Mouse (Mus musculus) hindbrain, embryonic 14.5 days (tissue): ENCODE measurements around the gene Fxyd1. TPM values are rescaled to one million over a fixed set of nuclear protein-coding genes. Genes with fewer than 3 reads are reported as not detected.

Experiments
- ATAC-seq: fragments of 200-750 bp; cut with Nextera tagmentation; 2 replicates; pipeline ENCODE4 v1.8.0; 2017; ENCODE audit warnings: moderate number of reproducible peaks, mild to moderate bottlenecking, moderate TSS enrichment, moderate library complexity; ENCODE audit not compliant: low FRiP score
- DNase-seq: peaks from one replicate; pipeline ENCODE4 v3.0.0-alpha.2; 2015; ENCODE audit warnings: low spot score
- H3K27ac ChIP-seq: fragments of 300-500 bp; sonication (generic); 2 replicates; pipeline ENCODE4 v1.5.1; 2014; ENCODE audit warnings: mild to moderate bottlenecking, moderate library complexity
- H3K27me3 ChIP-seq: fragments of 300-500 bp; sonication (generic); 2 replicates; pipeline ENCODE4 v1.6.1; 2014; ENCODE audit warnings: mild to moderate bottlenecking, low read length, mixed read lengths; ENCODE audit not compliant: control insufficient read depth, insufficient read depth
- H3K36me3 ChIP-seq: fragments of 300-500 bp; sonication (generic); replicated peaks from 2 replicates; pipeline ENCODE4 v1.6.1; 2014; ENCODE audit not compliant: control insufficient read depth, insufficient read depth
- H3K4me1 ChIP-seq: fragments of 300-500 bp; sonication (generic); replicated peaks from 2 replicates; pipeline ENCODE4 v1.6.1; 2014; ENCODE audit warnings: antibody characterized with exemption, low read length, mixed read lengths; ENCODE audit not compliant: control insufficient read depth, insufficient read depth
- H3K4me2 ChIP-seq: fragments of 300-500 bp; sonication (generic); replicated peaks from 2 replicates; pipeline ENCODE4 v1.6.1; 2014; ENCODE audit warnings: mild to moderate bottlenecking, moderate library complexity
- H3K4me3 ChIP-seq: fragments of 300-500 bp; sonication (generic); replicated peaks from 2 replicates; pipeline ENCODE4 v1.5.1; 2014; ENCODE audit warnings: mild to moderate bottlenecking, low read length
- H3K9ac ChIP-seq: fragments of 300-500 bp; sonication (generic); 2 replicates; pipeline ENCODE4 v1.6.1; 2014
- H3K9me3 ChIP-seq: fragments of 300-500 bp; sonication (generic); 2 replicates; pipeline ENCODE4 v1.6.1; 2016; ENCODE audit warnings: low read length; ENCODE audit not compliant: control insufficient read depth
- WGBS: fragments of 180-500 bp; shearing (Covaris S2); extraction: QIAGEN DNeasy Blood & Tissue Kit; methylation state at CpG from one replicate; pipeline ENCODE4 v1.1.7; 2014; 5-methylcytosine and 5-hydroxymethylcytosine counted together
- microRNA-seq: library from miRNA; unstranded; fragments of <30 nt; microRNA quantifications from one replicate; pipeline ENCODE4, GENCODE M21; 2016
- polyA plus RNA-seq: library from polyadenylated mRNA; unstranded; fragments of >200 nt; fragmentation: Nextera tagmentation; extraction: Ambion mirVana; gene quantifications from 2 replicates; pipeline ENCODE4 v1.2.1, GENCODE M21; 2014

Fxyd1 gene
- polyA plus RNA-seq, 1 experiment from 2014 or later, result 59.0 TPM

DNA sequence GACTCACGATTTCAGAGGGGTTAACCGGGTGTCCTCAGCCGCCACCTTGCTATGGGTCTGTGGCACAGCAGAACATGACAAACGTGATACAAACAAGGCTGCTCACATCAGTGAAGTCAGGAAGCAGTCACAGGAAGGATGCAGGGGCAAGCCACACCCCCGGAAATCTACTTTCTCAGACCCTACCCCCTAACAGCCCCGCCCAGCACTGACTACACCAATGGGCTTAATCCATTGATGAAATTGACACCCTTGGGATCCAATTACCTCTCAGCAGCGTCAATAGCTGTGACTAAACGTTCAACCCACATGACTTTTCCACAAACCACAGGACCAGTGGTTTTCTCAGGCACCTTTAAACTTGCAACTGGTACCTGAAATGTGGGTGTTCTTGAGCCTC, 28.4 kb downstream of the Fxyd1 start:
- whole genome bisulfite sequencing, result 73% methylated on average over 8 of the region's 8 CpGs
- H3K9me3 ChIP-seq, result no peaks in the 10 kb centered on the region
- no peaks in the 10 kb centered on the region for H3K4me1 ChIP-seq
- no peaks in the 10 kb centered on the region for H3K36me3 ChIP-seq
- no peak overlapping the region for H3K27ac ChIP-seq
- no peak overlapping the region for H3K4me2 ChIP-seq
- DNase-seq (no peak), ATAC-seq (no peak)
- H3K27me3 ChIP-seq, result no peaks in the 10 kb centered on the region
- H3K4me3 ChIP-seq, result no peak overlapping the region
- no peak overlapping the region for H3K9ac ChIP-seq

- ATAC-seq, result peak; percentile 21; the same call in 1 of the 2 replicates
- 57% methylated on average over 10 of the region's 10 CpGs for WGBS
These were observed 39.7 kb downstream of the Fxyd1 start for GRCm38 (mm10) chr7:31017104-31017901.

DNA sequence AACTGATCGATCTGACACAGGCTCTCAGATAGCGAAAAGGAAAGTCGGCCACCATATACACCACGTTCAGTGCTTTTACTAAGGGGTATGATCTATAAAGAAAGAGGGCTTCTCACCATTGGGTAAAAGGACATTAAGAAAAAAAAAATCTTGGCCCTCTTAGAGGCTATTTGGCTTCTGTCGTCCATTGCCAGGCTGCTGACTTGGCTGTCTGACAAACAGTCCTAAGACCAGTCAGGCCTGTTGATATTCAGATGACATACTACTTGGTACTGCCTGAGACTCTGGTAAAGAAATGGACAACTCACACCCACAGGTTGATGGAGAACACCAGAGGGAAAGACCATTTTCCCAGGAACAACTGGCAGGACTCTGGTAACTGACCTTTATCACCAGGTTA, 44.0 kb downstream of the Fxyd1 start:
- no peaks in the 10 kb centered on the region for H3K36me3 ChIP-seq
- H3K9me3 ChIP-seq, result no peaks in the 10 kb centered on the region
- H3K4me2 ChIP-seq, result no peak overlapping the region
- no peak overlapping the region for H3K27ac ChIP-seq
- H3K9ac ChIP-seq, result no peak overlapping the region
- 74% methylated on average over 5 of the region's 5 CpGs for WGBS
- no peak for ATAC-seq
- no peaks in the 10 kb centered on the region for H3K27me3 ChIP-seq
- H3K4me3 ChIP-seq, result no peak overlapping the region
- no peaks in the 10 kb centered on the region for H3K4me1 ChIP-seq
- DNase-seq, result no peak

More at GRCm38 (mm10) chr7:31017104-31017901, 39.7 kb downstream of the Fxyd1 start:
- no peak overlapping the region for H3K27ac ChIP-seq
- no peaks in the 10 kb centered on the region for H3K4me1 ChIP-seq
- no peak overlapping the region for H3K4me3 ChIP-seq
- H3K27me3 ChIP-seq, result no peaks in the 10 kb centered on the region
- no peaks in the 10 kb centered on the region for H3K9me3 ChIP-seq
- peak; percentile 64 for DNase-seq
- H3K4me2 ChIP-seq, result no peak overlapping the region
- H3K36me3 ChIP-seq, result no peaks in the 10 kb centered on the region
- H3K9ac ChIP-seq, result no peak overlapping the region

DNA sequence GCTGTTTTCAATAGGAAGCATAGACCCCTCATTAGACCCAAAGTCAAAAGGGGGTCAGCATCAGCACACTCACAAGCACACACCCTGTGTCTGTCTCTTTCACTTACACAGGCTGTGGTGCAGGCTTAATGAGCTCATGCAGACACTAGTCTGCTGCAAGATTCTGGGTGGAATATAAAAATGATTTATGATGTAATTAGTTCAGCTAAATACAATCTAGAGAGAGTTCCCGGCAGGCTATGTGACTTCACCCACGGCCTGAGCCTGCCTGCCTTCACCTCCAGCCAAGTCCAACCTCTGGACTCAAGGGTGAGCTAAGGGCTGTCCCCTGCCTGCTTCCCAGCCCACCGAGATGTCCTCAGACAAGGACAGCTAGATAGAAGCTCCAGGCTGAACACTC, 48.1 kb downstream of the Fxyd1 start:
- peak; percentile 31; the same call in 1 of the 2 replicates for ATAC-seq
- Histone ChIP-seq H3K9me3 (no peaks in the 10 kb centered on the region), H3K36me3 (no peaks in the 10 kb centered on the region), H3K4me1 (no peaks in the 10 kb centered on the region), H3K4me2 (no peak overlapping the region), H3K4me3 (no peak overlapping the region), H3K27me3 (no peaks in the 10 kb centered on the region), H3K9ac (no peak overlapping the region), H3K27ac (no peak overlapping the region)
- DNase-seq, result no peak
- WGBS, result 74% methylated on average over 3 of the region's 3 CpGs

DNA sequence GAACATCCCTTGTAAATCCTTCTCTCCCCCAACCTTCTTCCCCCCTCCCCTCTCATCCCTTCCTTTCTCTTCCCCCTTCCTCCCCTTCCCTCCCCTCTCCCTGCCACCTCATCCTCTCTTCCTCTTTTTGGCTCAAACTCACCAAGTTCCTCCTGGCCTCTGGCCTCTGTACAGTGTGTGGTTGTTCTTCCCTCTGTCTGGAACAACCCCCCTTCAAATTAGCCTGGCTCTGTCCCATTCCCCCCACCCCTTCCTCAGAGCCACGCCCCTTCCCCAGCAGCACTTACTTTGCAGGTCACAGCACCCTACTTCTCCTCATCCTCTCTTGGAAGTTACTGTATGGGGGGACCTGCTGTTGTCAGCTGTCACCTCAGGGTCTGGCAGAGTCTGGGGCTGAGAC, 48.8 kb downstream of the Fxyd1 start:
- WGBS, result 76% methylated on average over 1 of the region's 1 CpGs
- no peak for DNase-seq
- H3K4me1 ChIP-seq, result no peaks in the 10 kb centered on the region

GRCm38 (mm10) chr7:31007775-31008174, 49.2 kb downstream of the Fxyd1 start:
- WGBS, result 95% methylated on average over 1 of the region's 1 CpGs
- Histone ChIP-seq H3K9me3 (no peaks in the 10 kb centered on the region), H3K27me3 (no peaks in the 10 kb centered on the region), H3K4me2 (no peak overlapping the region), H3K36me3 (no peaks in the 10 kb centered on the region), H3K4me1 (no peaks in the 10 kb centered on the region), H3K27ac (no peak overlapping the region), H3K4me3 (no peak overlapping the region), H3K9ac (no peak overlapping the region)
- ATAC-seq, result no peak
- DNase-seq, result no peak

More for the DNA sequence above, 48.8 kb downstream of the Fxyd1 start:
- no peak overlapping the region for H3K4me3 ChIP-seq
- H3K36me3 ChIP-seq, result no peaks in the 10 kb centered on the region
- H3K4me2 ChIP-seq, result no peak overlapping the region
- ATAC-seq, result no peak
- H3K27me3 ChIP-seq, result no peaks in the 10 kb centered on the region
- H3K27ac ChIP-seq, result no peak overlapping the region
- H3K9me3 ChIP-seq, result no peaks in the 10 kb centered on the region
- no peak overlapping the region for H3K9ac ChIP-seq

DNA sequence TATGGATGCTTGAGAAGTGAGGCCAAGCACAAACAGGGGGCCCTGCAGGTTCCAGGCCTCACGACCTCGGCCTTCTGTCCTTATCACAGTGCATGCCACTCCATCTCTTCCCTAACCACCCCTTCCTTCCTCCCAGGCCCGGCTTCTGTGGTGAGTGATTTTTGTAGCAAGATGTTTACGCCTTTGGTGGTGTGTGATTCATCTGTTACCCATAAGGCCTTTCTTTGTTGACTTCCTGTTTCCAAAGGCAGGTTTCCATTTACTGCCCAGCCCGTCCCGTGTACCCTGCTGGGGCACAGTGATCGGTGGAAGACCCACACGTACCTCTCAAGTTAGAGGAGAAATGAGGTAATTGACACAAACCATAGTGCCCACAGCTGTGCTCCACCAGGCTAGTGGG, 54.3 kb downstream of the Fxyd1 start:
- Histone ChIP-seq H3K4me1 (no peaks in the 10 kb centered on the region), H3K9me3 (no peaks in the 10 kb centered on the region), H3K9ac (no peak overlapping the region), H3K4me3 (no peak overlapping the region), H3K4me2 (no peak overlapping the region), H3K27me3 (no peaks in the 10 kb centered on the region), H3K36me3 (no peaks in the 10 kb centered on the region), H3K27ac (no peak overlapping the region)
- ATAC-seq, result no peak
- DNase-seq, result no peak
- WGBS, result 84% methylated on average over 8 of the region's 8 CpGs

Small RNA genes lying within 50 kb of the gene (microRNA-seq; reads per million reads assigned to microRNA genes)
- not detected for gene Mir7050

Other genes starting within 250 kb of the Fxyd1 start
- gene Ffar2, start 233.4 kb downstream of the Fxyd1 start, polyA plus RNA-seq, result 0.22 TPM in 1 of 2 replicates, not detected in the other
- gene Ffar3, start 201.0 kb downstream of the Fxyd1 start, polyA plus RNA-seq, result not detected in 2 replicates
- gene Ffar1, start 195.6 kb downstream of the Fxyd1 start, polyA plus RNA-seq, result not detected in 2 replicates
- gene Cd22, start 176.9 kb downstream of the Fxyd1 start, polyA plus RNA-seq, result 0.17 TPM in 1 of 2 replicates, not detected in the other
- gene Mag, start 142.3 kb downstream of the Fxyd1 start, polyA plus RNA-seq, result 3.4 and 4.3 TPM in 2 replicates
- not detected in 2 replicates for gene Hamp2, start 132.5 kb downstream of the Fxyd1 start, polyA plus RNA-seq
- gene Hamp, start 113.2 kb downstream of the Fxyd1 start, polyA plus RNA-seq, result not detected in 2 replicates
- gene Usf2, start 100.4 kb downstream of the Fxyd1 start, polyA plus RNA-seq, result 24.9 and 26.5 TPM in 2 replicates
- 19.6 and 21.7 TPM in 2 replicates for gene Lsr, start 83.7 kb downstream of the Fxyd1 start, polyA plus RNA-seq
- gene Fam187b, start 83.4 kb downstream of the Fxyd1 start, polyA plus RNA-seq, result 0.22 and 1.0 TPM in 2 replicates
- gene Fxyd5, start 14.7 kb downstream of the Fxyd1 start, polyA plus RNA-seq, result 13.6 and 14.8 TPM in 2 replicates
- gene Fxyd7, start 5.7 kb downstream of the Fxyd1 start, polyA plus RNA-seq, result 236 and 249 TPM in 2 replicates
- gene Lgi4, start 2.1 kb upstream of the Fxyd1 start, polyA plus RNA-seq, result 0.28 and 0.60 TPM in 2 replicates
- 0.66 TPM in 1 of 2 replicates, not detected in the other for gene Fxyd3, start 19.5 kb upstream of the Fxyd1 start, polyA plus RNA-seq
- 0.55 and 0.67 TPM in 2 replicates for gene Hpn, start 58.1 kb upstream of the Fxyd1 start, polyA plus RNA-seq
- gene Scn1b, start 69.8 kb upstream of the Fxyd1 start, polyA plus RNA-seq, result 13.0 and 18.3 TPM in 2 replicates
- gene Gramd1a, start 98.7 kb upstream of the Fxyd1 start, polyA plus RNA-seq, result 191 and 198 TPM in 2 replicates
- gene Scgb2b2, start 233.3 kb upstream of the Fxyd1 start, polyA plus RNA-seq, result not detected in 2 replicates
- not detected in 2 replicates for gene Scgb1b2, start 234.6 kb upstream of the Fxyd1 start, polyA plus RNA-seq